Mouse (Mus musculus): ENCODE measurements around the gene Pts.

DNA sequence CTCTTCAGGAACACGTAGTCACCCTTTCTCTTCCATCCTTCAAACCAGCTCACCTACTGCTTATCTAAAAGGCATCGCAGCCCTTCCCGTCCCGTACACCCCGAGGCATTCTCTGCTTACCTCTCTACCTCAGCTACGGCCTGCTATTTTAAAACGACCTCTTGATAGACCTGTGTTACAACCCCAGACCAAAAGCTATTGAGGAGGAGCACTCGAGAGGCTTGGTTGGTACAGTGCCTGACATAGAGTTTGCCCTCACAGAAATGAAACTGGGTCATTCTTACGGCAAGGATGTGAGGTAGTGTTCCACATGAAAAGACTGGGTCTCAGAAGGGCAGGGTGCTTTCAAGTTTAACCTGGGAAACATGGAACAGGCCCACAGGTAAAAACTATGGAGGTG is 51.3 kb downstream of the Pts start:
- TF ChIP-seq POLR2A (IDR thresholded peaks at IDR 0.05; ENCODE audit: insufficient read length, low read depth) (no peak), CEBPB (IDR thresholded peaks at IDR 0.05; ENCODE audit: insufficient read depth, poor library complexity, severe bottlenecking) (no peak), E2F4 (IDR thresholded peaks at IDR 0.05; ENCODE audit: insufficient read depth) (no peak), MYOD1 (IDR thresholded peaks at IDR 0.05; ENCODE audit: control insufficient read depth in 1 of 3, insufficient read length in 2 of 3, low read depth in 2 of 3) (no peak), MAX (IDR thresholded peaks at IDR 0.05; ENCODE audit: low read depth) (no peak)

Measured in myocyte (in vitro differentiated cells).